Mouse (Mus musculus): ENCODE results near the gene Gemin5. TPM values are rescaled to one million over a fixed set of nuclear protein-coding genes. Genes with fewer than 3 reads are reported as not detected.

Gene Gemin5
- polyA plus RNA-seq (2021; fragmentation: Nextera tagmentation): 3.5 and 3.7 TPM in 2 replicates
- long read RNA-seq, experiment 1, partial matches to known transcripts: 7 of 9 reads
- long read RNA-seq, experiment 1, other reads (novel, unspliced or antisense): 2 of 9 reads
- long read RNA-seq, experiment 2, full-length matches to known transcripts: 12 of 42 reads
- long read RNA-seq, experiment 2, partial matches to known transcripts: 16 of 42 reads
- long read RNA-seq, experiment 2, other reads (novel, unspliced or antisense): 14 of 42 reads

DNA sequence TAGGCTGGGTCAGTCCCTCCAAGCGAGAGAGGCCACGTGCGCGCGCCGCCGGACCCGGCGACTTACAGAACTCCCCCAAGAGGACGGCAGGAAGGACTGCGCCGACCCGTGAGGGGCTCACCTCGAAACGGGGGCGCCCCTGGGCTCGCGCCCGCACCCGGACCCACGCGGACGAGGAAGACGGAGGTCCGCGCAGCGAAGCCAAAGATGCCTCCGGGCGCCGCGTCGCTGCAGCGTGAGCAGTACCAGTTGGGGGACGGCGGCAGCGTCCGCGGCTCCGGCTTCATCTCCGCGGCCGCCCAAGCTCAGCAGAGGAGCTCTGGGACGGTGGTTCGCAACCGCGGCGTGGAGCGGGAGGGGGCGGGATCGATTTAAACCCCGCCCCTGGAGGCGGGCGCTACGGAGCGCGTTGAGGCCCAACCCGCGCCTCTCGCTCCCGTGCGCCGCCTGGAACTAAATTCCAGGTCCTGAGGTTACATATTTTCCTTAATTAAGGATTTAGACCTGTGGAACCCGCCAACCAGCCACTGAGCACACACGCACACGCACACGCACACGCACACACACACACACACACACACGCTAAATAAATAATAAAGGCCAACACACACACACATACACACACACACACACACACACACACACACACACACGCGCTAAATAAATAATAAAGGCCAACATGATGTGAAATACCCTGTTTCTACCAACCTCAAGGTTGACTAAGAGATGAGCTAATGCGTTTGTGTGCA lies at the start of gene Gemin5:
Gene Gemin5, minus strand, starts transcription at position 373 of the 749 bp plus-strand sequence.

DNA sequence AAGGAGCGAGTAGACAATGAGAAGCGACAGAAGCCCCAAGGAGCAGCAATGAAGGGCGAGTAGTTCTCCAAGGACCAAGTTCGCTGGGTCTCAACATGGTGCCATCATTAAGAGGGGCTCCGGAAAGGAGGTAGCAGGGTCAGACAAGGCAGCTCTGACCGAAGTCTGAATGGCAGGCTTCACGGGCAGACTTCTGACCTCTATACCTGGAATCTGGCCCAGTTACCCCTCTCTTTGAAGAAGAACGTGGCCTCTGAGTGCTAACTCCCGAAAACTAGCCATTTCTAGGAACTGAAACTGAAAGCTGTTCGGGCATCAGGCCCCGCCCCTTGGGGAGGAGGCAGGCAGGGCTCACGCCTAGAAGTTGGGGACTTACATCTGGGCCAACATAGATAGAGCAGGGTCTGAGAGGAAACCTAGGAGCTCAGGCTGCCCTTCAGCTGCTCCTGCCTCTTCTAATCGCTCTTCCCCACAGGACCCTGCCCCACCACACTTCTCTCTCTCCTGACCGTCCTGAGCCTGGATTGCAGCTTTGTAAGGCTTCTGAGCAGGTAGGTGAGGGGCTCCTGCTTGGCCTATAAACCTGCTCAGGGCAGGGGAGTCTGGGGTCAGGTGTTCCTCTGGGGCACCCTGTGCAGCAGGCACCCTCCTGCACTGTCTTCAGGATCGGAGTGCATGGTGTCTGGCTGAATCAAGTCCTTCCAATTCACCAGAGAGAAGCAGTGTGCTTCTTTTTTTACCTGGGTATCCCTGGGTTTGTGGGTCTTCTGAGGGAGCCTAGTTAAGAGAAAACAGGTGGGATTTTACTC lies 31.1 kb upstream of the Gemin5 start, which contains the start of the genes Igtp and Irgm2:
Gene Igtp, plus strand, starts transcription at position 328 of the 809 bp plus-strand sequence.
Gene Irgm2, plus strand, starts transcription at position 390 of the 809 bp plus-strand sequence.

DNA sequence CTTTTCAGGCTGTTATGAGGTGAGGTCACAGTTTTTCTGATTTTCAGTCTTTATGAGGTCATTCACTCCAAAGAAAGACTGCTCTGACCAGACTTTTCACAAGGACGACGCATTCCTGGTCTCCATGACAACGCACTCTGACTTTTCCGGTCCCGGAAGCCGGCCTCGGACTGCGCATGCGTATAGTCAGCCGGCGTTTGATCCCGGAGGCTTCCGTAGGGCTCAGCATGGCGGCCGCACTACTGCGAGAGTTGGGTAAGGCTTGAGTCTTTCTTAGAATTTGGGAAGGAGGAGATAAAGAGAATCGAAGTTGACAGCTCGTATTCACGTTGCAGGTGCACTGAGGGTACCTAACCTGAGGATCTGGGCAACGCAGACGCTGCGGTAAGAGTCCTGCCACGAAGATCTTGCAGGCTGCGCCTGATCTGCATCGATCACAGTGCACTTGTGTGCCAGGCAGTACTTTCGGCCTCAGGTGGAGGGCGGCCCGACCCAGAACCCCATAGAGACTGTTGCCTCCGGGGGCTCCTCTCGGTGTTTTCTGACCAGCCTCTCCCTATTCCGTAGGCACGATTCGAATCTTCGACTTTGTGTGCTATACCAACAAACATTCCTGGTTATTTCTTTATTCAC lies 3.2 kb upstream of the Gemin5 start, which contains the start of gene Mrpl22:
Gene Mrpl22, plus strand, starts transcription at position 203 of the 633 bp plus-strand sequence.

DNA sequence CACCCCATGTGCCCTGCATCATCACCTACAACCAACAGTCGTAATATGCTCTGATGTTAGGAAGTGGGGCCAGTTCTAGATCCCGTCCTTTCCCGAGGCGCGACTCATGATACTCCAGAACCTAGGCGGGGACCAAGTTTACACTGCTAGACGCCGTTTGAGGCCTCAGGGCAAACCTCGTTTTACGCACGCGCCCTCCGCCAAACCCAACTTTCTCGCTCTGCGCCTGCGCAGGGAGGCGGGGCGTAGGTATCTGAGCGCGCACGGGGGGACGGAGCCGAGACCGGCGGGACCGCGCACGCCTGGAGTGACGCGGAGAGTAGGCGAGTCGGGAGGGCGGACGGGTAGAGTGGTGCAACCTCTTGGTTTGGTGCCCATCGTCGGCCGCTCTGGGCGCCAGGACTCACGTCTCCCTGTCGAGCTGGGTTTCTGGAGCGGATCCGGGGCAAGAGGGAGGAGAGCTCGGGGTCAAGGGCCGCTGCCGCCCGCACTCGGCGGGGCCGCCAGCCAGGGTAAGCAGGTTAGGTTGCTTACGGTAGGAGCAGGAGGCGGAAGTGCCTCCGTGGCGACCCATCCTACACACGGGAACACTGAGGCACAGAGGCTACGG lies 64.5 kb downstream of the Gemin5 start, which contains the start of gene Cnot8:
Gene Cnot8, plus strand, starts transcription at position 457 of the 610 bp plus-strand sequence.

DNA sequence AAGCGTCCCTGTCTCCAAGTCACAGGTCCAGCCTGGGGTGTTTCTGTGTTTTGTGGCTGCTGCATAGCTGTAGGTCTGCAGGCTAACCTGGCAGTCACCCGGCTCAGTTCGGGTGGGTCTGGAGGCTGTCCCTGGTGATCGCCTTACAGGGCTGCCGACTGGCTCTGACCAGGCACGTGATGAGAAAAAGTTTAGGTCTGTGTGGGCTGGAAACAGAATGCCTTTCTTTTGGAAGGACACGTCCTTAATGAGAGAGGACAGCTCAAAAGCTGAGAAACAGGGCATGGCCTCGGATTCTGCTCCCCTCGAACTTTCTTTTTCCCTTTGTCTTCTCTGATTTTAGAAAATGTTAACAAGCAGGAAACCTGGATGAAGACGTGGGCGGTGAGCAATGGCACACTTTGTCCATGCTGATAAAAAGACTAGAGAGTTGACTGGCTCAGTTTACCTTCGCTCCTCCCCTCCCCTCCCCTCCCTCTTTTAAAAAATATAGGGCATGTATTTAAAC lies 75.3 kb downstream of the Gemin5 start, which contains the start of gene Gm12248:
Gene Gm12248, minus strand, starts transcription at position 114 of the 508 bp plus-strand sequence.

Other genes with a start within 250 kb of the Gemin5 start
- gene Larp1, start 159.5 kb downstream of the Gemin5 start, polyA plus RNA-seq (2021; fragmentation: Nextera tagmentation): 4.5 and 4.6 TPM in 2 replicates
- gene Gm12248, start 75.4 kb downstream of the Gemin5 start, polyA plus RNA-seq (2021; fragmentation: Nextera tagmentation): not detected in 2 replicates
- 59.2 and 66.7 TPM in 2 replicates for gene Cnot8, start 64.4 kb downstream of the Gemin5 start, polyA plus RNA-seq (2021; fragmentation: Nextera tagmentation)
- 97.5 and 107 TPM in 2 replicates for gene Mrpl22, start 3.1 kb upstream of the Gemin5 start, polyA plus RNA-seq (2021; fragmentation: Nextera tagmentation)
- 4.5 and 6.0 TPM in 2 replicates for gene Igtp, start 31.0 kb upstream of the Gemin5 start, polyA plus RNA-seq (2021; fragmentation: Nextera tagmentation)
- gene Irgm2, start 31.1 kb upstream of the Gemin5 start, polyA plus RNA-seq (2021; fragmentation: Nextera tagmentation): 1.7 and 1.8 TPM in 2 replicates
- not detected in 2 replicates for gene 4930438A08Rik, start 106.3 kb upstream of the Gemin5 start, polyA plus RNA-seq (2021; fragmentation: Nextera tagmentation)
- gene Zfp692, start 138.5 kb upstream of the Gemin5 start, polyA plus RNA-seq (2021; fragmentation: Nextera tagmentation): 4.4 and 6.1 TPM in 2 replicates
- 30.0 and 30.5 TPM in 2 replicates for gene Zfp672, start 161.8 kb upstream of the Gemin5 start, polyA plus RNA-seq (2021; fragmentation: Nextera tagmentation)
- gene Sh3bp5l, start 162.2 kb upstream of the Gemin5 start, polyA plus RNA-seq (2021; fragmentation: Nextera tagmentation): 15.5 and 17.7 TPM in 2 replicates
- gene Lypd8, start 210.5 kb upstream of the Gemin5 start, polyA plus RNA-seq (2021; fragmentation: Nextera tagmentation): 0.18 TPM in 1 of 2 replicates, not detected in the other